Mouse (Mus musculus): ENCODE measurements around the gene Utp15. TPM values are rescaled to one million over a fixed set of nuclear protein-coding genes. Genes with fewer than 3 reads are reported as not detected.

Gene Utp15
- total and polyA plus RNA-seq, 3 experiments, result 40.3 to 60.8 TPM; not detected in 1

DNA sequence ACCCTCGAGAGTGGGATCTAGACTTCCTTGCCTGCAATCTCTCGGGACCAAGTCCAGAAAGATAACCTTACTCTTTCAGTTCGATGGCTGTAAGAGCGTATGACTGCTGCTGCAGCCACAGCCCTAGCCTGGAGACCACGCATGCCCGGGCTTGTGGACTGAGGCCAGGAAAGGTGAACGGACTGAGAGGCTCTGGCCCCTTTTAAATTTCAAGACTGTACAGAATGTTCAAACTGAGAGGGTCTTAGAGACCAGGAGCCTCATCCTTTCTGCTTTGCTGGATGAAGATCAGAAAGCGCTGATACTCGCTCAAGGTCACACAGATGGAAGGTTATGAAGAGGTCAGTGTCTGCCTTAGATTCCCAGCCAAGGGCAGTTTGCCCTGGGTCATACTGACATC, 61.4 kb downstream of the Utp15 start:
- H3K27me3 ChIP-seq (ENCODE audit: control insufficient read depth in 1 of 2, insufficient read depth in 2 of 2, low read length in 2 of 2), result no peaks in the 10 kb centered on the region
- no peaks in the 10 kb centered on the region for H3K36me3 ChIP-seq (ENCODE audit: control insufficient read depth in 1 of 2, insufficient read depth in 2 of 2, low read length in 2 of 2)
- H3K4me1 ChIP-seq (ENCODE audit: control insufficient read depth in 1 of 2, insufficient read depth in 2 of 2, low read length in 2 of 2), result no peaks in the 10 kb centered on the region
- H3K79me2 ChIP-seq (ENCODE audit: control insufficient read depth, insufficient read depth, low read length, poor library complexity), result no peaks in the 10 kb centered on the region
- H3K4me3 ChIP-seq (ENCODE audit: control insufficient read depth in 1 of 2, insufficient read depth in 1 of 2, low read depth in 2 of 2, low read length in 2 of 2), result no peak overlapping the region
- no peak overlapping the region for H3K9ac ChIP-seq (ENCODE audit: control insufficient read depth, low read depth, low read length, poor library complexity, severe bottlenecking)
- H3K27ac ChIP-seq (ENCODE audit: control insufficient read depth, low read depth, low read length), result no peak overlapping the region
- TF ChIP-seq HCFC1 (IDR thresholded peaks at IDR 0.05; ENCODE audit: low read depth, low read length), result no peak
- no peak for TF ChIP-seq CHD2 (IDR thresholded peaks at IDR 0.05; ENCODE audit: low read length)
- no peak for TF ChIP-seq MXI1 (IDR thresholded peaks at IDR 0.05; ENCODE audit: low read depth, low read length)
- no peak for TF ChIP-seq GATA1 (IDR thresholded peaks at IDR 0.05; ENCODE audit: low read depth, low read length)
- no peak for TF ChIP-seq UBTF (IDR thresholded peaks at IDR 0.05; ENCODE audit: borderline replicate concordance, insufficient read depth, low read depth, low read length)
- no peak for TF ChIP-seq MEF2A (IDR thresholded peaks at IDR 0.05; ENCODE audit: extremely low read depth, insufficient replicate concordance, low read depth, low read length, poor library complexity, severe bottlenecking)
- TF ChIP-seq BHLHE40 (IDR thresholded peaks at IDR 0.05; ENCODE audit: borderline replicate concordance, low read depth, low read length), result no peak
- H3K9me3 ChIP-seq (replicated peaks; ENCODE audit: insufficient read depth, low read length), result no peaks in the 10 kb centered on the region
- no peak for DNase-seq (ENCODE audit: low read depth, low spot score)

Other genes starting within 250 kb of the Utp15 start
- gene Arhgef28, start 56.6 kb downstream of the Utp15 start, total RNA-seq (2012; rRNA removed), result not detected in 2 replicates
- gene Arhgef28, start 56.6 kb downstream of the Utp15 start, polyA plus RNA-seq (2012; ENCODE audit: insufficient read depth in 1 of 2, insufficient read length in 2 of 2, low read depth in 1 of 2, low replicate concordance in 2 of 2, missing spikeins in 1 of 2), result not detected
- 8.1 and 10.4 TPM in 2 replicates for gene Ankra2, start within 50 bp of the Utp15 start, total RNA-seq (2012; rRNA removed)
- gene Ankra2, start within 50 bp of the Utp15 start, polyA plus RNA-seq (2012; ENCODE audit: insufficient read depth in 1 of 2, insufficient read length in 2 of 2, low read depth in 1 of 2, low replicate concordance in 2 of 2, missing spikeins in 1 of 2), result 10 to 100 TPM in 1 of 2 experiments, not detected in 1; 14.7 TPM
- not detected in 2 replicates for gene Gm21976, start 16.8 kb upstream of the Utp15 start, total RNA-seq (2012; rRNA removed)
- not detected for gene Gm21976, start 16.8 kb upstream of the Utp15 start, polyA plus RNA-seq (2012; ENCODE audit: insufficient read depth in 1 of 2, insufficient read length in 2 of 2, low read depth in 1 of 2, low replicate concordance in 2 of 2, missing spikeins in 1 of 2)
- 1,152 and 1,208 TPM in 2 replicates for gene Btf3, start 54.0 kb upstream of the Utp15 start, total RNA-seq (2012; rRNA removed)
- 1,000 to 10,000 TPM in 1 of 2 experiments, 100 to 1,000 TPM in 1; 227 to 1,291 TPM for gene Btf3, start 54.0 kb upstream of the Utp15 start, polyA plus RNA-seq (2012; ENCODE audit: insufficient read depth in 1 of 2, insufficient read length in 2 of 2, low read depth in 1 of 2, low replicate concordance in 2 of 2, missing spikeins in 1 of 2)
- not detected in 2 replicates for gene Foxd1, start 91.2 kb upstream of the Utp15 start, total RNA-seq (2012; rRNA removed)
- not detected for gene Foxd1, start 91.2 kb upstream of the Utp15 start, polyA plus RNA-seq (2012; ENCODE audit: insufficient read depth in 1 of 2, insufficient read length in 2 of 2, low read depth in 1 of 2, low replicate concordance in 2 of 2, missing spikeins in 1 of 2)
- 7.7 and 10.5 TPM in 2 replicates for gene Gm10320, start 229.0 kb upstream of the Utp15 start, total RNA-seq (2012; rRNA removed)
- under 1 TPM in 1 of 2 experiments, not detected in 1; 0.29 TPM for gene Gm10320, start 229.0 kb upstream of the Utp15 start, polyA plus RNA-seq (2012; ENCODE audit: insufficient read depth in 1 of 2, insufficient read length in 2 of 2, low read depth in 1 of 2, low replicate concordance in 2 of 2, missing spikeins in 1 of 2)

All from MEL (cell line).